ENCODE assay signal across 8 mouse cellular contexts in the genomic region with DNA sequence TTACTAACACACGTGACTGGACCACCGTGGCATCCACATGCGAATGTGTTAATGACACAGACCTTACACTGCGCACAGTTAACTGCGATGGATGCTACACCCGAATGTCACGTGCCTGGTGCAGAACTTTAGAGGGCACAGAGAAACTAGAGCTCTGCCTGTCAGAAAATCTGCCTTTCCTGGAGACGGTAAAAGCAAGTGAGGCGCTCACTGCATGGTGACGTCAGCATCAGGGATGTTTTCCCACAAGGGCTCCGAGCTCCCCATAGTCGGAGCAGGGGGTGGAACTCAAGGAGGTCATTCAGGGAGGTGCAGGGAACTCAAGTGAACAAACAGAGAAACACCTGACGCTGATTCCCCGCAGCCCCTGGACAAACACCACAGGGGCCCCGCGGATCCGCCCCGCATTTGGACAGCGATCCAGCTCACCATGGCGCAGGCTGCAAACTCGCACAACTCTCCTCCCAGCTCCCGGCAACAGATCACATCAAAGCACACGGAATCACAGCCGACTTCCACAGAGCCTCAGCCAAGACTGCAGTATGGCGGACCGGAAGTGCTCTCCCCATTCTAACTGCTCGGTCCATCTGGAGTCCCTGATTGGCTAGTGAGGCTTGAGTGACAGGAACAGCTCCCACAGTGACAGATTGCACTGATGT. TPM values are rescaled to one million over a fixed set of nuclear protein-coding genes. Genes with fewer than 3 reads are reported as not detected.
DNase-seq lines count a peak whose midpoint lies in the region; ATAC-seq lines count a peak whose summit lies in the region.

A gene (minus strand): TSS at position 539 of the 659 bp plus-strand sequence.

- intact Hi-C loops in gastrocnemius, postnatal 36 days (cut with DNase I) = no loop called here
- intact Hi-C loops in left cerebral cortex, postnatal 14 days (cut with DNase I) = no loop called here

- H3K9me3 ChIP-seq in intestine, embryonic 15.5 days = 0 out of 2 replicates have a peak, but pooled peaks cover 6% of the 10 kb centered on the region

- no peaks in the 10 kb centered on the region for H3K27me3 ChIP-seq in intestine, embryonic 15.5 days (replicated peaks)

- DNase-seq in adrenal gland, adult 18-20 months (ENCODE audit: low spot score in 2 of 2) = peak; percentile 51 to 57
- peak; percentile 91 for DNase-seq in embryo, embryonic 11 days
- peak; percentile 49 to 62 for DNase-seq in gastrocnemius, postnatal 36 days
- DNase-seq in left cerebral cortex, postnatal 14 days (ENCODE audit: low spot score in 2 of 2) = peak; percentile 83 to 92
- DNase-seq in right cerebral cortex, postnatal 14 days = peak; percentile 66
- DNase-seq in urinary bladder, postnatal 36 days (ENCODE audit: low spot score in 2 of 2) = peak; percentile 51 to 73

- whole genome bisulfite sequencing in intestine, embryonic 15.5 days = 2% methylated on average over 27 of the region's 27 CpGs

- ATAC-seq in intestine, embryonic 15.5 days = peak; percentile 100
- peak; percentile 100 for ATAC-seq in megakaryocyte-erythroid progenitor cell, adult 5-6 weeks (replicated peaks; ENCODE audit: low FRiP score, low TSS enrichment, poor library complexity, severe bottlenecking)

- peak within 1 kb of the TSS; percentile 61 for H3K4me2 ChIP-seq in intestine, embryonic 15.5 days (replicated peaks)

- peaks cover 5% of the 10 kb centered on the region; the same call in 1 of the 2 replicates for H3K36me3 ChIP-seq in intestine, embryonic 15.5 days

- H3K27ac ChIP-seq in intestine, embryonic 15.5 days = peak within 1 kb of the TSS; percentile 89

- peaks cover 3% of the 10 kb centered on the region; the same call in 1 of the 2 replicates for H3K4me1 ChIP-seq in intestine, embryonic 15.5 days (replicated peaks)

- peak within 1 kb of the TSS; percentile 78 for H3K4me3 ChIP-seq in intestine, embryonic 15.5 days (replicated peaks)

- peak within 1 kb of the TSS; percentile 81 for H3K9ac ChIP-seq in intestine, embryonic 15.5 days

RNA-seq across cellular contexts. Expression of the gene that starts here (rescaled TPM):
- total RNA-seq in adrenal gland, adult 18-20 months (2021) = 1 to 10 TPM; 6.0 to 6.8 TPM
- 1 to 10 TPM; 3.5 to 4.3 TPM for total RNA-seq in gastrocnemius, postnatal 36 days (2021)
- 12.6 and 13.8 TPM in 2 replicates for polyA plus RNA-seq in intestine, embryonic 15.5 days (2015; fragmentation: Nextera tagmentation; extraction: Ambion mirVana)
- 10 to 100 TPM; 20.8 to 21.2 TPM for total RNA-seq in left cerebral cortex, postnatal 14 days (2021)
- 0.89 and 4.1 TPM in 2 replicates for total RNA-seq in megakaryocyte-erythroid progenitor cell, adult 5-6 weeks (2014; fragmentation: Nextera tagmentation)
- total RNA-seq in megakaryocyte-erythroid progenitor cell, adult 5-6 weeks (2017) = 4.0 and 4.2 TPM in 2 replicates

Comparison
In these comparisons a context has a peak if more than half of its experiments do, and no peak if none do; other contexts are left out.
1. Peak in every context shown above with its lines: DNase-seq, ATAC-seq, H3K4me3 ChIP-seq and H3K27ac ChIP-seq.